ENCODE assay signal across 10 mouse cellular contexts in genomic region chr1:87958931-87959330, GRCm38 (mm10).
"Had no signal": no experiment of that assay in that cellular context is flagged by ENCODE, and none has a peak within 500 bp of the region (broad histone marks: within the 10 kb centered on the region; RNA-seq: fewer than 3 reads in every experiment).

No protein-coding gene starts in this region.

- H3K27me3 ChIP-seq: lung, embryonic 15.5 days; midbrain, embryonic 15.5 days; neural tube, embryonic 12.5 days had no signal

- H3K27ac ChIP-seq: limb, embryonic 10.5 days; lung, embryonic 15.5 days; midbrain, embryonic 15.5 days; neural tube, embryonic 12.5 days; stomach, postnatal 0 days had no signal

- H3K9me3 ChIP-seq: limb, embryonic 10.5 days; lung, embryonic 15.5 days; midbrain, embryonic 15.5 days; neural tube, embryonic 12.5 days had no signal

- ATAC-seq: intestine, postnatal 0 days; midbrain, embryonic 15.5 days had no signal

- H3K4me1 ChIP-seq: limb, embryonic 10.5 days; lung, embryonic 15.5 days; midbrain, embryonic 15.5 days; neural tube, embryonic 12.5 days had no signal

- H3K4me2 ChIP-seq: lung, embryonic 15.5 days; midbrain, embryonic 15.5 days; neural tube, embryonic 12.5 days had no signal

- H3K4me3 ChIP-seq: limb, embryonic 10.5 days; lung, embryonic 15.5 days; midbrain, embryonic 15.5 days; neural tube, embryonic 12.5 days had no signal

- H3K9ac ChIP-seq: lung, embryonic 15.5 days; midbrain, embryonic 15.5 days; neural tube, embryonic 12.5 days had no signal

- DNase-seq: kidney, adult 8-10 months; kidney, postnatal 25 days; lung, postnatal 14 days; thymus, postnatal 4 days had no signal
